Mouse (Mus musculus) left cerebral cortex, postnatal 36 days (tissue): ENCODE data around the gene Zscan20. TPM values are rescaled to one million over a fixed set of nuclear protein-coding genes. Genes with fewer than 3 reads are reported as not detected.

Experiments used
- DNase-seq, 2 experiments: peaks; one replicate each; pipeline ENCODE4 v3.0.0; 2021 to 2022; ENCODE audit warnings: low spot score in 2 of 2, mixed read lengths in 1 of 2
- intact Hi-C: fragments of 180-260 bp; cut with DNase I; formaldehyde crosslinking; loops from one replicate; pipeline ENCODE4 v1.15.1; 2025
- total RNA-seq, 2 experiments: library from RNA; stranded (reverse); gene quantifications; 2 replicates each; pipeline ENCODE4 v1.2.3; 2021

Zscan20 gene
- total RNA-seq, result 1 to 10 TPM; 5.8 to 9.0 TPM

GRCm38 (mm10) chr4:128609925-128610402 lies at the start of gene Zscan20:
TSS of gene Zscan20 (minus strand) at chr4:128610098.
- DNase-seq, result peak; percentile 95 to 96
- intact Hi-C loops, result loop anchor here (2.0 to 5.0 kb wide), 3 partner anchors 45 to 247 kb away; partner anchors contain the start of gene Phc2

DNA sequence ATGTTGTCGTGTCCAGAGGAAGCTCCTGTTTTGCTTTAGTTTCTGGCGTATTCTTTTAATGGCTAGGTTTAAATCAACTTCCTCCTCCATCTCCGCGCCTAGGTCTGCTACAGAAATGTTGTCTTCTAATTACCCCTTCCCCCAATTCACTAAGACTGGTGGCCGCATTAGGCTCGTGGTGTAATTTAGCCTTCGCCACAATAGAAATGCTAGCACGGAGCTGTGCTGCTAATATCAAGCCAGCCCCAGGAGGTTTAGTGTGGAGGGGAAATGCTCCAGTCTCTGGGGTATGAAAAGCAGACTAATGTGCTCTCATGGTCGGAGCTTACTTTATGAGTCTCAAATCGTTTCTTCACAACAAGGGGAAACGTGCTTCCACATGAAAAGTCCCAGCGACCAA lies 45.5 kb upstream of the Zscan20 start:
- DNase-seq, result peak in 1 of 2 experiments; percentile 28
- intact Hi-C loops, result loop anchor here (2.0 to 5.0 kb wide), 2 partner anchors 42 to 45 kb away; partner anchors contain the start of gene Zscan20

GRCm38 (mm10) chr4:128654505-128655381 lies 44.8 kb upstream of the Zscan20 start, which contains the start of gene Phc2:
TSS of gene Phc2 (plus strand) at chr4:128654702.
- intact Hi-C loops, result loop anchor here (2.0 to 5.0 kb wide), 2 partner anchors 43 to 44 kb away; partner anchors contain the start of gene Zscan20
- peak; percentile 96 to 97 for DNase-seq

DNA sequence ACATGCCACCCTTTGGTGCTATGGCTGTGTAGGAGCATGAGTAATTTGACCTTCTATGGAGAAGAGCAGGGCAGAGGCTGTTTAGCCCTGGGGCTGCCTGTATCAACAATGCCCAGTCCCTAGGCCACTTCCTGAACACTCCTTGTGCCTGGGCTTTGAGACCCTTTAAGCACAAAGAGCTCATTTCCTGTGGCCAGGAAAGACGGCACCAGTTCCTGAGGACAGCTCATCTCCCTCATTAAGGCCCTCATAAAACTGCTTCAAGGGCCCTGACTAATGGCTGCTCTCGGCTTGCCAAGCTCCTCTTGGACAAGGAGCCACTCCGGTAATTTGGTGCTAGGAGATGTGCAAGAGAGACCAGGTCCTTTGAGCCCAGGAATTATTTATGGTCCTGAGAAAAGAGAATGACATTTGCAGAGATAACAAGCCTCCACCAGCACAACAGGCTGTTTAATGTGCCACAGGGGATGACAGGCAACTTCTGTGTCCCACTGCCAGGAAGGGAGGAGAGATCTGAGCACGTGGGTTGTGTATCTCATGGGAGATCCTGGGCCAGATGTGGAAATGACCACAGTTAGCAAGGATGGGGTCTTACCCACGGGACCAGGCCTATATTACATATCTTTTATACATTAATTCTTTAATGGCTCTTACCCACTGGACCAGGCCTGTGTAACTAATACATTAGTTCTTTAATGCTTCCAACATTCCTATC lies 42.8 kb upstream of the Zscan20 start:
- no peak for DNase-seq
- intact Hi-C loops, result no loop called here

- no peak for DNase-seq
- intact Hi-C loops, result no loop called here
Measured at GRCm38 (mm10) chr4:128651530-128651929, 41.6 kb upstream of the Zscan20 start.

DNA sequence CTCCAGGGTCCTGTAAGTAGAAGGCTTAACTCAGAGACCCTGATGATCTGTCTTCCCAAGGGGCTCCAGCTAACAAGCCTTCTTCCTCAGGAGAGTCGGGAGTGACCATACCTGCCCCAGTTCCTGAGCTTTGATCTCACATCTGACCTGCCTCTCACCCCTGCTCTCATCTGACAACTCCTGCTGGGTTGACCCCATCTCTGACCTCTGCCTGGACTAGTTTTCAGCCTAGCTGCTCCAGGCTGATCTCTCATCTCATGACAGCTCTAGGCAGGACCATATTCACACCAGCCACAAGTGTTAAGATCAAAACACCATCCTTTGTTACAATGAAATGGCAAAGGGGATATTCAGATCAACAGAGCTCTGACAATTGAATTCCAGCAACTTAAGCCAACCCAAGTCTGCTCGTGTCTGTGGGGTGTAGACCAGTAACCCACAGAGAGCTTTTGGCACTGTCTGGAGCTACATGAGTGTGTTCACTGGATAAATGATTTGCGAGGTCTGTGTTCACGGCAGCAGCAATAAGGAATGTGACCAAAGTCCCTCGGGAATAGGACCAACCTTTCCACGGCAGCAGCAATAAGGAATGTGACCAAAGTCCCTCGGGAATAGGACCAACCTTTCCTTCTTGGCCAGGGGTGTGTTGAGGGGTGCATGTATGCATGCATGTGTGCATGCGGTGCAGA lies 38.8 kb upstream of the Zscan20 start:
- intact Hi-C loops, result no loop called here
- DNase-seq, result no peak

DNA sequence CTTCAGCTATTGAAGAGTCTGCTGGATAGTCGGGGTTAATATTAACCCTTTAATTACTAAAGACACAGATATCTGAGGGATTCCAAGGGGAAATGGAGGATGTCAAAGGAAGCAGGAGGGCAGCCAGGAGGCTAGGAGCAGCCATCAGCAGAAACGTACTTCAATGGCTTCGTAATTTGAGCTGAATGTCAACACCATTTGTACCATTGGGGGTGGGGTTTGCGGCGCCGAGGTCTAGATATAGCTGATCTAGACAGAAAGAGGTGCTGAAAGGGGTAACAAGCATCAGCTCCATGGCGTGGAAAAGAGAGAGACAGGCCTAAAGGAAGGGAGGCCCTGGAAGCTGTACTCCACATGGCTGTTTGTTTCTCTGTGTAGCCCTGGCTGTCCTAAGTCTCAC lies 36.9 kb upstream of the Zscan20 start:
- intact Hi-C loops, result no loop called here
- no peak for DNase-seq

DNA sequence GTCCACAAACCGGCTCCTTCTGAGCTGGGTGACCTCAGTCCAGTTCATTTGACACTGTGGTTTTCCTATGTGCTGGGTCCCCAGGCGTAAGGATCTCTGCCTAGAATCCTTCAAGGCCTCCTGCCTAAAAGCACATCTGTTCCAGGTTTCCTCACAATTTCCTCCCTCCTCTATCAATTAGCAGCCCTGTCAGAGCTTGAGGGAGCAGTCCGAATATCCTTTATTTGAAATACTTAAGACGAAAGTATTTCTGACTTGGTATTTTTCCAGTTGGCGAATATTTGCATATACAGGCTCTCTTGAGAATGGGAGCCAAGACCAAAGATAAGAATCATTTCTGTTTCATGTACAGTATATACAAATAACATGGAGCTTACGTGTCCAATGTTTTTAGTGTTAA lies 36.0 kb upstream of the Zscan20 start:
- intact Hi-C loops, result no loop called here
- DNase-seq, result no peak

DNA sequence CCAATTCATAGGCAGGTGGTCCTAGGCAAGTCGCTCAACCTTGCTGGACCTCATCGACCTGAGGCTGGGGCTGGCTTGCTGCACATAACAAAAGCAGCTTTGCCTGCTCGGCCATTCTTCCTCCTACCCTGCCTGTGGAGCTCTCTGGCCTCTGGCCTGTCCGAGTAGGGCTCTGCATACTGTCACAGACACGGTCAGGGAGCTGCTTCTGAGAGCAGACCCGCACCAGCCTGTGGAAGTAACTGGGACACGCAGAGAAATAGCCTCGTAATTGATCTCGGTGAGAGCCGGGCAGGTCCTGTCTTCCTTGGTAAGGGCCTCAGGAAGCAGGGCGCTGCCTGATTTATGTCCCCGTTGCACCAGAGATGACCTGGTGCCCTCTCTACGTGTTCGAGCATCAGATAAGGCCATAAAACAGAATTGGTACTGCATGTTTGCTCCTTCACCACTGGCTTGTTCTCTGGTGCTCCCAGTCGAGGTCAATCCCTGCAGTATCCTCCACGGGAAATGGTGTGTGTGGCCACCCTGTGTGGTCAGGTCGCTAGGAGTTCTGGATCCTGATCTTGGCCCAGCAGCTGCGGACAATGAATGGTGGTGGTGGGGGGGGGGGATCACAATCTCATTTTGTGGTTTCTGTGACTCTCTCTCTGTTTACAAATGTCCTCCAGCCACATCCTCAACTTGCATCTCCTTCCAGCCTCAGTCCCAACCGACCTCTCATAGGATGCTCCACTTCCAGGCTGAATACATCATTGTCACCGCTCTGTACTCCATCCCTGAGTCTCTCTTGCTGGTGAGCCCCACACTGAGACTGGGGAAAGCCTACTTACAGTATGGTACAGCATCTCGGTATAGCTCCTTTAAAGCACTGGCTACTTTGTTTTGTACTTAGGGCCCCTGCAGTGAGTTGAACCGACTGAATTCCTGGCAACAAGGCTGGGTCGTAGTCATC lies 32.1 kb upstream of the Zscan20 start:
- no peak for DNase-seq
- intact Hi-C loops, result no loop called here

DNA sequence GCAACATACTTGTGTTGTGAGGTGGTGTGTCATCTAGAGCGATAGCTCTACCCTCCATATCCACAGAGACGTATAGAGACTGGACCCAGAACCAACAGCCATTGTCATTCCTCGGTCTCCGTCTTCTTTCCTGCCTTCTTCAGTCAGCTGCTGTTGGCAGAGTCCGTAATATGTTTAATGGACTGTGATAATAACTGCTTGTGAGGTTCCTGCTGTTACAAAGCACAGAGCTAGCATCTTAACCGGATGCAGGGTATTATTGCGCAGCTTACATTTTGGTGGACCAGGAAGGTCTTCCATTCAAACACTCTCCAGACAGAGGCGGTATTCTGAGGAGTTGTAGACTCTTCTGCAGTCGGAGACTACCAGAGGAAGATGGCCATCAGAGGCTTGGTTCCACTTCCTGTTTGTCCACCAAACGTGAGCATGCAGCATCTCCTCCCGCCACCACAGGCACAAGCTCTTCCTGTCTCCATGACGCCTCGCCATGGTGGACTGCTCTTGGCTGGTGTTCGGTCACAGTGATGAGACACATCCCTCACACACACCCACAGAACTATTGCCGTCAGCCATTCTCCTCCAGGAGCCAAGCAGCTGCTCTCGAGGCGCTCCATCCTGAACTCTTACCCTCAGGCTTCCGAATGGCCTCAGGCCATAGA lies 28.5 kb upstream of the Zscan20 start:
- intact Hi-C loops, result no loop called here
- no peak for DNase-seq

DNA sequence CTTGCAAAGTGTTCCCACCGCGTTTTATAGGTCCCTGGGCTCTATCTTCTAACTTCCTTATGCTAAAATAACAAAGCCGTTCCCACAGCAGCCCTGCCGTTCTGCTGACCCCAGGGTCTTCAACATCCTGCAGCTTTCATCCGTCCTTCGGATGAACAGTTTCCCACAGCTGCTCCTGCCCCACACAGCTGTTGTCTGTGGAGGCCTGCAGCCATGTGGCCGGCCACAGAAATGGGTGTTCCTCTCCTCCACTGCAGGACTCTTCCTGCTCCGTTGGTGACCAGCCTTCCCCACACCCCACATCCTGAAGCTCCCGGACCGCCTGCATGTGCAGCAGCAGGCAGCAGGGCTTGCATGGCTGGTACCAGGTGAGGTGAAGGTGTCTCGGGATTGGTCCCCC lies 27.4 kb upstream of the Zscan20 start:
- DNase-seq, result no peak
- intact Hi-C loops, result no loop called here

- no peak for DNase-seq
- intact Hi-C loops, result no loop called here
Measured at GRCm38 (mm10) chr4:128635894-128636585, 26.1 kb upstream of the Zscan20 start.

DNA sequence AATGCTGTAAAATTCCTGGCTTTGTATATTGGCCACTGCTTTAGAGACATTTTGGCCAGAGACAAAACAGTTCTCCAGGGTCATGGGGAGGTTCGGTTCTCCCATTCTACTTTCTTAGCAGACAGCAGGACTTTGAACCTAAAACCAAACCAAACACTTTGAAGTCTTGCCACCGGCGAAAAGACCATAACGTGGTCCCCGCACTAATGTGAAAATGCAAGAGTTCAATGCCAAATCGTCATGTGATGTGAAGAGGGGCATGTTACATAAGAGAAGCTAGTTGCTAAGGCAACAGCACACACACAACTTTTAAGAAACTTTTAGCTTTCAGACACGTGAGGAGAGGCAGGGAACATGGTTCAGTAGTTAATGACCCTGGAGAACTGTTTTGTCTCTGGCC lies 25.6 kb upstream of the Zscan20 start:
- intact Hi-C loops, result no loop called here
- DNase-seq, result no peak

DNA sequence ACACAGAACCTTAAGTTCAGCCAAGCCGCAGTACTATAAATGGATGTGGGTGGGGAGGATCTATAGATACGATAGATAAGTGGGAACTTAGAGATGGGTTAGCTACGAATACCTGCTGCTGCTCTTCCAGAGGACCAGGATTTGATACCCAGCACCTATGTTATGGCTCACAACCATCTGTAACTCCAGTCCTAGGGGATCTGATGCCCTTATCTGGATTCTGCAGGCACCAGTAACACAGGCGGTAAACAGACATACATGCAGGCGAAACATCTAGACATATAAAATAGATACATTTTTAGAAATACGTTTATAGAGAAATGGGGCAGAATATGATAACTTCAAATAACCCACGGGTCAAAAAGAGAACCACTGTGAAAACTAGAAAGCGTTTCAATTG lies 11.2 kb upstream of the Zscan20 start:
- DNase-seq, result no peak
- intact Hi-C loops, result no loop called here

DNA sequence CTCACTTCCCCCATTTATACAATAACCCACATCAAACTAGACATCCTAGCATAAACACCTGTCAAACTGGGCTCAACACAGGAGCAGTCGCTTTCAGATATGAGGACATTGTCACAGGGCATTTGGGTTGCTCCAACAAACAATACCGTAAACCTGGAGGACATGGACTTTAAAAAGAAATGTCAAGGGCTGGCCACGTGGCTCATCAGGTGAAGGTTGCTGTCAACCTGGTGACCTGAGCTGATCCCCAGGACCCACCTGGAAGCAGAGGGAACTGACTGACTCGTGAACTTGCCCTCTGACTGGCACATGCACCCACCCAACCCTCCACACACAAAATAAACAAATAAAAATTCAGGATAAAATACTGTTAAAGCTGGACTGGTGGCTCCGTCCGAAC lies 10.7 kb upstream of the Zscan20 start:
- DNase-seq, result no peak
- intact Hi-C loops, result no loop called here

DNA sequence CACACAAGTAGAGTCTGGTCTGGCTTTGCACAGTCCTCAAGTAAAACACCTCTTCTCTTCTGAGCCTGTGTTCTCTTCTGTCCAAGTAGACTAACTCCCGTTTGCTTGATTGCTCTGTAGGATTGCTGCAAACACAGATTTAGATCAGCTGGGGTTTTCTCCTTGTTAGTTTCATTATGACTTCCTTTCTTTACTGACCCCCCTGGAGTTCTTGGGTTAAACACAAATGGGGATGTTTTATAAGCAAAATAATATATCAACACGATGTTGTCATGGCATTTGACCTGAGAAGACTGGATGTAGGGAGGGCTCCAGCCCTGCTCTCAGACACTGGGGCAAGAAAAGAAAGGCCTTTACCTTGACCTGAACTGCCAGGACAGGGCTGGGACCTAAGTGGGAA lies 9.1 kb upstream of the Zscan20 start:
- intact Hi-C loops, result no loop called here
- no peak for DNase-seq

- DNase-seq, result no peak
- intact Hi-C loops, result no loop called here
Measured at GRCm38 (mm10) chr4:128618246-128618911, 8.5 kb upstream of the Zscan20 start, which contains the start of gene Tlr12. TSS of gene Tlr12 (minus strand) at chr4:128618619.
